8 mouse cellular contexts compared by ENCODE assay signal in the genomic region with DNA sequence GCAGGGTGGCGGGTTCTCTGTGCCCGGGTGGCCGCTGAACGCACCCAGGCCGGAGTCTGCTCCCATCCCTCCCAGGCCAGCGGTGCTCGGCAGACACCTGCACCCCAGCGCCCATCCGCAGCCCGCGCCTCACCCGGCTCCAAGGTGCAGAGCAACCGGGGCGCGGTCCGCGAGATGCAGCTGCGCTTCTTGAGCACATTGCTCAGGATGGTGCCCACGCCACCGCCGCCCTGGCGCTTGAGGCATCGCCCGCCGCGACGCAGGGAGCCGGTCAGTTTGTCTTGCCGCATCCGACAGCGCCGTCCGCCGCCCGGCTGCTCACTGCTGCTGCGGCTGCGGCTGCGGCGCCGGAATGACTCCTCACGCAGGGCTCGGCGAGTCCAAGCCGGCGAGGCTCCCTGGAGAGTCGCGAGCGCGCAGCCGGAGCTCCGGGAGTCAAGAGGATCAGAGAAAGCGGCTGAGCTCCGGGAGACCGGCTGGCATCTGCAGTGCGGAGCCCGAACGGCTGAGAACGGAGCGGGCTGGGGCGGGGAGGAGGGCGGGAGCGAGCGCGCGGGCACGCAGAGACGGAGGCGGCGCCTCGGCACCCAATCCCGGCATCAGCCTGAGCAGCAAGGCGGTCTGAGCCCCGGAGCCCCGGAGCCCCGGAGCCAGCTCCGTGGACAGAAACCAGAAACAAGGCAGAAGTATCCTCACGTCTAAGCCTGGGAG. TPM values are rescaled to one million over a fixed set of nuclear protein-coding genes. Genes with fewer than 3 reads are reported as not detected.
DNase-seq lines count a peak whose midpoint lies in the region; ATAC-seq and TF ChIP-seq lines count a peak whose summit lies in the region.

No protein-coding gene starts in this region.

- peak; percentile 82 for ATAC-seq in heart, postnatal 0 days (ENCODE audit: insufficient read depth, low read depth)
- ATAC-seq in liver, embryonic 14.5 days (ENCODE audit: insufficient read depth) = no peak

- peaks cover 94% of the 10 kb centered on the region for H3K27me3 ChIP-seq in forebrain, embryonic 10.5 days (ENCODE audit: poor library complexity, severe bottlenecking)
- H3K27me3 ChIP-seq in heart, postnatal 0 days (ENCODE audit: control insufficient read depth, insufficient read depth, low read length) = peaks cover 41% of the 10 kb centered on the region
- H3K27me3 ChIP-seq in liver, embryonic 14.5 days (ENCODE audit: control insufficient read depth, insufficient read depth, low read length) = peaks cover 45% of the 10 kb centered on the region
- H3K27me3 ChIP-seq in testis, adult 2 months (ENCODE audit: control insufficient read depth, insufficient read depth, low read length) = no peaks in the 10 kb centered on the region; the same call in 1 of the 2 replicates

- peak overlapping the region; percentile 79 for H3K27ac ChIP-seq in forebrain, embryonic 10.5 days
- H3K27ac ChIP-seq in heart, postnatal 0 days (ENCODE audit: low read depth) = no peak overlapping the region
- no peak overlapping the region for H3K27ac ChIP-seq in liver, embryonic 14.5 days
- no peak overlapping the region for H3K27ac ChIP-seq in testis, adult 2 months (ENCODE audit: control insufficient read depth, insufficient read depth, low read depth, low read length)

- no peaks in the 10 kb centered on the region for H3K9me3 ChIP-seq in forebrain, embryonic 10.5 days
- no peaks in the 10 kb centered on the region for H3K9me3 ChIP-seq in heart, postnatal 0 days (replicated peaks; ENCODE audit: control insufficient read depth, low read length)
- no peaks in the 10 kb centered on the region for H3K9me3 ChIP-seq in liver, embryonic 14.5 days (ENCODE audit: control insufficient read depth, low read length)

- no peaks in the 10 kb centered on the region for H3K36me3 ChIP-seq in forebrain, embryonic 10.5 days (replicated peaks)
- H3K36me3 ChIP-seq in heart, postnatal 0 days (replicated peaks; ENCODE audit: control insufficient read depth, insufficient read depth, low read length) = no peaks in the 10 kb centered on the region
- H3K36me3 ChIP-seq in liver, embryonic 14.5 days (replicated peaks; ENCODE audit: control insufficient read depth, insufficient read depth, low read depth) = no peaks in the 10 kb centered on the region
- no peaks in the 10 kb centered on the region for H3K36me3 ChIP-seq in testis, adult 2 months (ENCODE audit: control insufficient read depth, insufficient read depth, low read length)

- no peak for TF ChIP-seq POLR2A in testis, adult 2 months (IDR thresholded peaks at IDR 0.05; ENCODE audit: control insufficient read depth, low read depth, low read length)

- H3K9ac ChIP-seq in heart, postnatal 0 days (replicated peaks; ENCODE audit: low read depth, low read length) = peak overlapping the region; percentile 33; the same call in 1 of the 2 replicates
- H3K9ac ChIP-seq in liver, embryonic 14.5 days (replicated peaks) = no peak overlapping the region

- no peak for TF ChIP-seq CTCF in heart, postnatal 0 days (IDR thresholded peaks at IDR 0.05; ENCODE audit: low read depth)
- TF ChIP-seq CTCF in liver, embryonic 14.5 days (IDR thresholded peaks at IDR 0.05; ENCODE audit: low read depth) = no peak
- no peak for TF ChIP-seq CTCF in testis, adult 2 months (IDR thresholded peaks at IDR 0.05; ENCODE audit: control insufficient read depth, insufficient read depth, insufficient replicate concordance, low read depth, low read length)

- H3K4me1 ChIP-seq in forebrain, embryonic 10.5 days = peaks cover 50% of the 10 kb centered on the region
- H3K4me1 ChIP-seq in heart, postnatal 0 days (ENCODE audit: control insufficient read depth, insufficient read depth) = peaks cover 6% of the 10 kb centered on the region; the same call in 1 of the 2 replicates
- no peaks in the 10 kb centered on the region for H3K4me1 ChIP-seq in liver, embryonic 14.5 days (replicated peaks; ENCODE audit: control insufficient read depth in 2 of 2, insufficient read depth in 2 of 2, low read length in 1 of 2)
- peaks cover 11% of the 10 kb centered on the region for H3K4me1 ChIP-seq in testis, adult 2 months (ENCODE audit: control insufficient read depth, insufficient read depth, low read length)

- peak overlapping the region; percentile 67 for H3K4me3 ChIP-seq in forebrain, embryonic 10.5 days
- H3K4me3 ChIP-seq in heart, postnatal 0 days (ENCODE audit: low read depth, low read length) = peak overlapping the region; percentile 75
- H3K4me3 ChIP-seq in liver, embryonic 14.5 days (ENCODE audit: insufficient read depth in 1 of 2, low read depth in 2 of 2, low read length in 2 of 2) = peak overlapping the region; percentile 29 to 42
- H3K4me3 ChIP-seq in testis, adult 2 months (ENCODE audit: control insufficient read depth, low read depth, low read length) = peak overlapping the region; percentile 71

- peak overlapping the region; percentile 92 for H3K4me2 ChIP-seq in heart, postnatal 0 days (ENCODE audit: low read depth, low read length)
- H3K4me2 ChIP-seq in liver, embryonic 14.5 days (ENCODE audit: low read depth) = peak overlapping the region; percentile 44

- under 1% methylated on average over 77 of the region's 77 CpGs for WGBS in forebrain, embryonic 10.5 days
- under 1% methylated on average over 76 of the region's 77 CpGs for WGBS in heart, postnatal 0 days
- WGBS in liver, embryonic 14.5 days (ENCODE audit: insufficient replicate concordance) = 1% methylated on average over 75 of the region's 77 CpGs

- TF ChIP-seq EP300 in heart, postnatal 0 days (IDR thresholded peaks at IDR 0.05; ENCODE audit: low read depth) = no peak
- no peak for TF ChIP-seq EP300 in liver, embryonic 14.5 days (IDR thresholded peaks at IDR 0.05; ENCODE audit: low read depth)

- DNase-seq in CD8-positive naive resting alpha-beta T cell, adult 2 months (ENCODE audit: low read depth in 2 of 2, low spot score in 2 of 2) = peak; percentile 40 to 46
- peak; percentile 95 for DNase-seq in brain, adult 2 months (ENCODE audit: low read depth, low spot score)
- DNase-seq in forebrain, embryonic 10.5 days (ENCODE audit: extremely low spot score, low spot score) = peak; percentile 72
- DNase-seq in heart, postnatal 0 days (ENCODE audit: low spot score) = peak; percentile 32
- peak; percentile 49 to 77 for DNase-seq in kidney, postnatal 36 days
- no peak for DNase-seq in liver, embryonic 14.5 days (ENCODE audit: low read depth in 3 of 3, low spot score in 3 of 3)
- DNase-seq in neural tube, embryonic 10.5 days (ENCODE audit: extremely low spot score, low spot score) = peak; percentile 82

RNA-seq across cellular contexts. Expression of gene Tbc1d30, which starts 40.4 kb away (rescaled TPM):
- 1.5 and 1.6 TPM in 2 replicates for polyA plus RNA-seq in forebrain, embryonic 10.5 days (2016; fragmentation: Nextera tagmentation; extraction: Ambion mirVana)
- 0.58 and 14.7 TPM in 2 replicates for total RNA-seq in heart, postnatal 0 days (2014; rRNA removed; ENCODE audit: low replicate concordance)
- polyA plus RNA-seq in heart, postnatal 0 days (2015; fragmentation: Nextera tagmentation; extraction: Ambion mirVana) = 1.1 and 1.2 TPM in 2 replicates
- 0.23 and 0.26 TPM in 2 replicates for polyA plus RNA-seq in liver, embryonic 14.5 days (2012; rRNA removed)
- 0.11 and 0.25 TPM in 2 replicates for polyA plus RNA-seq in liver, embryonic 14.5 days (2014; fragmentation: Nextera tagmentation; extraction: Ambion mirVana)
- 1.1 and 1.3 TPM in 2 replicates for polyA plus RNA-seq in testis, adult 2 months (2012; rRNA removed)

RNA-seq across cellular contexts. Expression of gene Gns, which starts 54.2 kb away (rescaled TPM):
- polyA plus RNA-seq in forebrain, embryonic 10.5 days (2016; fragmentation: Nextera tagmentation; extraction: Ambion mirVana) = 34.9 and 37.6 TPM in 2 replicates
- 50.4 and 57.5 TPM in 2 replicates for total RNA-seq in heart, postnatal 0 days (2014; rRNA removed; ENCODE audit: low replicate concordance)
- polyA plus RNA-seq in heart, postnatal 0 days (2015; fragmentation: Nextera tagmentation; extraction: Ambion mirVana) = 25.2 and 26.1 TPM in 2 replicates
- polyA plus RNA-seq in liver, embryonic 14.5 days (2012; rRNA removed) = 6.5 and 7.3 TPM in 2 replicates
- 12.2 and 14.2 TPM in 2 replicates for polyA plus RNA-seq in liver, embryonic 14.5 days (2014; fragmentation: Nextera tagmentation; extraction: Ambion mirVana)
- 14.5 and 14.7 TPM in 2 replicates for polyA plus RNA-seq in testis, adult 2 months (2012; rRNA removed)

Comparison
In these comparisons a context has a peak if more than half of its experiments do, and no peak if none do; other contexts are left out.
1. DNase-seq: peak in CD8-positive naive resting alpha-beta T cell, adult 2 months (2 of 2), brain, adult 2 months (single experiment), forebrain, embryonic 10.5 days (single experiment), heart, postnatal 0 days (single experiment), kidney, postnatal 36 days (2 of 2) and neural tube, embryonic 10.5 days (single experiment); none in liver, embryonic 14.5 days (0 of 3).
2. Peak in every context shown above with its lines, with median percentiles within 50 percentile points of each other: H3K4me3 ChIP-seq.